Mouse (Mus musculus) activated CD4-positive, CD25-positive, alpha-beta regulatory T cell, adult 9 weeks (primary cell): ENCODE results near the gene Apba3. TPM values are rescaled to one million over a fixed set of nuclear protein-coding genes. Genes with fewer than 3 reads are reported as not detected.

ENCODE experiments used
- polyA plus RNA-seq: library from polyadenylated mRNA; unstranded; fragments of 100-300 nt; shearing (Covaris generic); gene quantifications from one replicate; pipeline ENCODE4 v1.2.1, GENCODE M21; 2017

Gene Apba3
- polyA plus RNA-seq: 62.8 TPM

GRCm38 (mm10) chr10:81266211-81267105, at the start of gene Apba3, which contains the start of gene Mrpl54:
Gene Apba3 (plus strand): TSS chr10:81266960.
Gene Mrpl54 (minus strand): TSS chr10:81266934.

GRCm38 (mm10) chr10:81230438-81231332, 36.1 kb upstream of the Apba3 start, which contains the start of gene Atcay:
Gene Atcay (minus strand): TSS chr10:81230833.

GRCm38 (mm10) chr10:81232580-81233225, 34.1 kb upstream of the Apba3 start, which contains the start of gene Zfr2:
Gene Zfr2 (plus strand): TSS chr10:81233155.

GRCm38 (mm10) chr10:81252424-81253419, 14.0 kb upstream of the Apba3 start, which contains the start of gene Matk:
Gene Matk (plus strand): TSS chr10:81252935.

GRCm38 (mm10) chr10:81291511-81292104, 24.8 kb downstream of the Apba3 start, which contains the start of gene Tjp3:
Gene Tjp3 (minus strand): TSS chr10:81291581.

GRCm38 (mm10) chr10:81292554-81293333, 26.0 kb downstream of the Apba3 start, which contains the start of gene Pip5k1c:
Gene Pip5k1c (plus strand): TSS chr10:81292963.

GRCm38 (mm10) chr10:81320550-81321347, 54.0 kb downstream of the Apba3 start, which contains the start of gene Cactin:
Gene Cactin (plus strand): TSS chr10:81321103.

Other genes starting within 250 kb of the Apba3 start
- not detected for gene Diras1, start 241.3 kb upstream of the Apba3 start, polyA plus RNA-seq
- gene Slc39a3, start 229.5 kb upstream of the Apba3 start, polyA plus RNA-seq: 15.1 TPM
- gene Sgta, start 206.8 kb upstream of the Apba3 start, polyA plus RNA-seq: 116 TPM
- gene Thop1, start 196.9 kb upstream of the Apba3 start, polyA plus RNA-seq: 13.1 TPM
- gene Creb3l3, start 168.1 kb upstream of the Apba3 start, polyA plus RNA-seq: not detected
- 37.8 TPM for gene Map2k2, start 161.0 kb upstream of the Apba3 start, polyA plus RNA-seq
- gene Zbtb7a, start 131.7 kb upstream of the Apba3 start, polyA plus RNA-seq: 32.9 TPM
- 43.2 TPM for gene Pias4, start 99.0 kb upstream of the Apba3 start, polyA plus RNA-seq
- gene Eef2, start 90.3 kb upstream of the Apba3 start, polyA plus RNA-seq: 869 TPM
- gene Dapk3, start 84.0 kb upstream of the Apba3 start, polyA plus RNA-seq: 10.4 TPM
- not detected for gene 4930442H23Rik, start 83.1 kb upstream of the Apba3 start, polyA plus RNA-seq
- 0.21 TPM for gene Nmrk2, start 64.9 kb upstream of the Apba3 start, polyA plus RNA-seq
- gene Atcay, start 36.1 kb upstream of the Apba3 start, polyA plus RNA-seq: 11.9 TPM
- gene Zfr2, start 33.8 kb upstream of the Apba3 start, polyA plus RNA-seq: 4.7 TPM
- 128 TPM for gene Matk, start 14.0 kb upstream of the Apba3 start, polyA plus RNA-seq
- 129 TPM for gene Mrpl54, start within 50 bp of the Apba3 start, polyA plus RNA-seq
- 18.0 TPM for gene Tjp3, start 24.6 kb downstream of the Apba3 start, polyA plus RNA-seq
- 42.0 TPM for gene Pip5k1c, start 26.0 kb downstream of the Apba3 start, polyA plus RNA-seq
- gene Cactin, start 54.1 kb downstream of the Apba3 start, polyA plus RNA-seq: 25.4 TPM
- 55.0 TPM for gene Tbxa2r, start 61.8 kb downstream of the Apba3 start, polyA plus RNA-seq
- gene Gipc3, start 76.3 kb downstream of the Apba3 start, polyA plus RNA-seq: 0.18 TPM
- gene Hmg20b, start 83.5 kb downstream of the Apba3 start, polyA plus RNA-seq: 29.3 TPM
- 1.7 TPM for gene Mfsd12, start 90.5 kb downstream of the Apba3 start, polyA plus RNA-seq
- gene 4930404N11Rik, start 98.9 kb downstream of the Apba3 start, polyA plus RNA-seq: 0.56 TPM
- 22.3 TPM for gene Fzr1, start 111.6 kb downstream of the Apba3 start, polyA plus RNA-seq
- 40.6 TPM for gene Dohh, start 117.5 kb downstream of the Apba3 start, polyA plus RNA-seq
- 2.3 TPM for gene Gm48551, start 117.5 kb downstream of the Apba3 start, polyA plus RNA-seq
- gene Gm48552, start 122.0 kb downstream of the Apba3 start, polyA plus RNA-seq: 2.6 TPM
- 13.0 TPM for gene Smim24, start 126.1 kb downstream of the Apba3 start, polyA plus RNA-seq
- 19.9 TPM for gene Nfic, start 188.7 kb downstream of the Apba3 start, polyA plus RNA-seq
- gene Celf5, start 215.7 kb downstream of the Apba3 start, polyA plus RNA-seq: 0.35 TPM
- 145 TPM for gene Ncln, start 229.4 kb downstream of the Apba3 start, polyA plus RNA-seq
- gene S1pr4, start 233.2 kb downstream of the Apba3 start, polyA plus RNA-seq: 85.6 TPM